Mouse (Mus musculus): ENCODE data around the gene Rundc3a. TPM values are rescaled to one million over a fixed set of nuclear protein-coding genes. Genes with fewer than 3 reads are reported as not detected.
A peak's percentile ranks its signal among the peaks of the same experiment; 100 is the strongest.

Rundc3a gene
- polyA plus RNA-seq, 1 experiment = 446 TPM

GRCm38 (mm10) chr11:102376196-102376835 is 16.9 kb upstream of the Rundc3a start:
- 39% methylated on average over 8 of the region's 8 CpGs for WGBS
- Histone ChIP-seq H3K4me1 (ENCODE audit: control insufficient read depth, insufficient read depth, low read length) (peaks cover 7% of the 10 kb centered on the region; the same call in 1 of the 2 replicates), H3K27me3 (ENCODE audit: control insufficient read depth, insufficient read depth, low read length) (no peaks in the 10 kb centered on the region), H3K4me3 (replicated peaks; ENCODE audit: insufficient read depth, low read depth, low read length) (no peak overlapping the region), H3K27ac (ENCODE audit: insufficient read depth, low read length) (peak overlapping the region; percentile 8; the same call in 1 of the 2 replicates)
- peak in 1 of 2 experiments; percentile 17 for DNase-seq
- TF ChIP-seq CTCF (IDR thresholded peaks at IDR 0.05; ENCODE audit: borderline replicate concordance, insufficient read depth, low read depth, low read length) = no peak
- TF ChIP-seq POLR2A (IDR thresholded peaks at IDR 0.05; ENCODE audit: borderline replicate concordance, insufficient read depth, low read length) = no peak

GRCm38 (mm10) chr11:102377186-102377585 is 16.0 kb upstream of the Rundc3a start:
- no peak for DNase-seq
- H3K27ac ChIP-seq (ENCODE audit: insufficient read depth, low read length) = no peak overlapping the region
- no peak for TF ChIP-seq POLR2A (IDR thresholded peaks at IDR 0.05; ENCODE audit: borderline replicate concordance, insufficient read depth, low read length)
- peak; percentile 23; the same call in 1 of the 2 replicates for TF ChIP-seq CTCF (IDR thresholded peaks at IDR 0.05; ENCODE audit: borderline replicate concordance, insufficient read depth, low read depth, low read length)
- H3K4me1 ChIP-seq (ENCODE audit: control insufficient read depth, insufficient read depth, low read length) = peaks cover 7% of the 10 kb centered on the region; the same call in 1 of the 2 replicates
- H3K4me3 ChIP-seq (replicated peaks; ENCODE audit: insufficient read depth, low read depth, low read length) = no peak overlapping the region
- no peaks in the 10 kb centered on the region for H3K27me3 ChIP-seq (ENCODE audit: control insufficient read depth, insufficient read depth, low read length)
- 72% methylated on average over 12 of the region's 12 CpGs for WGBS

- Histone ChIP-seq H3K27ac (ENCODE audit: insufficient read depth, low read length) (no peak overlapping the region), H3K4me3 (replicated peaks; ENCODE audit: insufficient read depth, low read depth, low read length) (no peak overlapping the region), H3K4me1 (ENCODE audit: control insufficient read depth, insufficient read depth, low read length) (peaks cover 18% of the 10 kb centered on the region), H3K27me3 (ENCODE audit: control insufficient read depth, insufficient read depth, low read length) (no peaks in the 10 kb centered on the region)
- 47% methylated on average over 5 of the region's 5 CpGs for WGBS
- TF ChIP-seq POLR2A (IDR thresholded peaks at IDR 0.05; ENCODE audit: borderline replicate concordance, insufficient read depth, low read length) = no peak
- no peak for TF ChIP-seq CTCF (IDR thresholded peaks at IDR 0.05; ENCODE audit: borderline replicate concordance, insufficient read depth, low read depth, low read length)
- DNase-seq = no peak
These were observed 13.1 kb upstream of the Rundc3a start for GRCm38 (mm10) chr11:102380091-102380490.

GRCm38 (mm10) chr11:102381341-102382100 is 11.7 kb upstream of the Rundc3a start:
- TF ChIP-seq CTCF (IDR thresholded peaks at IDR 0.05; ENCODE audit: borderline replicate concordance, insufficient read depth, low read depth, low read length) = no peak
- Histone ChIP-seq H3K27ac (ENCODE audit: insufficient read depth, low read length) (no peak overlapping the region), H3K4me1 (ENCODE audit: control insufficient read depth, insufficient read depth, low read length) (peaks cover 11% of the 10 kb centered on the region), H3K27me3 (ENCODE audit: control insufficient read depth, insufficient read depth, low read length) (no peaks in the 10 kb centered on the region), H3K4me3 (replicated peaks; ENCODE audit: insufficient read depth, low read depth, low read length) (no peak overlapping the region)
- no peak for DNase-seq
- WGBS = 70% methylated on average over 4 of the region's 4 CpGs

- Histone ChIP-seq H3K4me3 (replicated peaks; ENCODE audit: insufficient read depth, low read depth, low read length) (no peak overlapping the region), H3K27ac (ENCODE audit: insufficient read depth, low read length) (no peak overlapping the region; the same call in 1 of the 2 replicates), H3K27me3 (ENCODE audit: control insufficient read depth, insufficient read depth, low read length) (no peaks in the 10 kb centered on the region), H3K4me1 (ENCODE audit: control insufficient read depth, insufficient read depth, low read length) (peaks cover 11% of the 10 kb centered on the region)
- DNase-seq = no peak
- no peak for TF ChIP-seq CTCF (IDR thresholded peaks at IDR 0.05; ENCODE audit: borderline replicate concordance, insufficient read depth, low read depth, low read length)
- no peak for TF ChIP-seq POLR2A (IDR thresholded peaks at IDR 0.05; ENCODE audit: borderline replicate concordance, insufficient read depth, low read length)
- 88% methylated on average over 3 of the region's 3 CpGs for WGBS
These were observed 10.4 kb upstream of the Rundc3a start for GRCm38 (mm10) chr11:102382794-102383193.

- no peak overlapping the region for H3K4me3 ChIP-seq (replicated peaks; ENCODE audit: insufficient read depth, low read depth, low read length)
- no peaks in the 10 kb centered on the region for H3K27me3 ChIP-seq (ENCODE audit: control insufficient read depth, insufficient read depth, low read length)
- TF ChIP-seq CTCF (IDR thresholded peaks at IDR 0.05; ENCODE audit: borderline replicate concordance, insufficient read depth, low read depth, low read length) = no peak
- TF ChIP-seq POLR2A (IDR thresholded peaks at IDR 0.05; ENCODE audit: borderline replicate concordance, insufficient read depth, low read length) = no peak
- DNase-seq = peak; percentile 50 to 86
- WGBS = 90% methylated on average over 1 of the region's 1 CpGs
- peak overlapping the region; percentile 58 for H3K27ac ChIP-seq (ENCODE audit: insufficient read depth, low read length)
- peaks cover 11% of the 10 kb centered on the region for H3K4me1 ChIP-seq (ENCODE audit: control insufficient read depth, insufficient read depth, low read length)
These were observed 9.7 kb upstream of the Rundc3a start for GRCm38 (mm10) chr11:102383365-102384136.

- Histone ChIP-seq H3K27me3 (ENCODE audit: control insufficient read depth, insufficient read depth, low read length) (no peaks in the 10 kb centered on the region), H3K4me1 (ENCODE audit: control insufficient read depth, insufficient read depth, low read length) (peaks cover 11% of the 10 kb centered on the region), H3K27ac (ENCODE audit: insufficient read depth, low read length) (no peak overlapping the region), H3K4me3 (replicated peaks; ENCODE audit: insufficient read depth, low read depth, low read length) (no peak overlapping the region)
- peak in 1 of 2 experiments; percentile 51 for DNase-seq
- 50% methylated on average over 2 of the region's 2 CpGs for WGBS
- TF ChIP-seq CTCF (IDR thresholded peaks at IDR 0.05; ENCODE audit: borderline replicate concordance, insufficient read depth, low read depth, low read length) = no peak
- TF ChIP-seq POLR2A (IDR thresholded peaks at IDR 0.05; ENCODE audit: borderline replicate concordance, insufficient read depth, low read length) = no peak
These were observed 8.8 kb upstream of the Rundc3a start for GRCm38 (mm10) chr11:102384418-102384817.
